Mouse (Mus musculus): ENCODE measurements around the gene Serinc5. TPM values are rescaled to one million over a fixed set of nuclear protein-coding genes. Genes with fewer than 3 reads are reported as not detected.

Gene Serinc5
- polyA plus RNA-seq, 1 experiment: 10.4 TPM

DNA sequence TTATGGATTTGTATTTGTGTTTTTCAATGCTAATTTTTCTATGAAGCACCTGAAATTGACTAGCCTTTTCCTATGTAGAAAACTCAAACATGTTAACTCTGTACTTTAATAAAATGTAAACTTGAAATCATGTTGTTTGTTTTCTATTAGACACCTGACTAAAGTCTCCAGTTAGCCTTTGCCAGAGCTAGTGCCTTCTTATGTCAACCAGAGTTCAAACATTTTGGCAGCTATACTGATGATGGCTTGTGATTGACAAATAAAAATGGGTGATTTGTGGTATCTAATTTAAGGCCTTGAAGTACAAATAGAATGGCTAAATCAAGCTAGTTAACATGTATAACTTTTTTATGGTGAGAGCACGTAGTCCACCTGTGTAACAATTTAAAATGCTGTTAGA, 100.9 kb downstream of the Serinc5 start:
- Histone ChIP-seq H3K27me3 (replicated peaks; ENCODE audit: control insufficient read depth, insufficient read depth, low read length) (no peaks in the 10 kb centered on the region; the same call in 1 of the 2 replicates), H3K4me1 (ENCODE audit: control insufficient read depth, insufficient read depth, low read length) (no peaks in the 10 kb centered on the region), H3K36me3 (ENCODE audit: control insufficient read depth, insufficient read depth, low read length) (no peaks in the 10 kb centered on the region), H3K27ac (ENCODE audit: insufficient read depth, low read depth, low read length) (no peak overlapping the region), H3K4me3 (ENCODE audit: insufficient read depth, low read depth, low read length) (no peak overlapping the region)
- DNase-seq: no peak
- no peak for TF ChIP-seq POLR2A (IDR thresholded peaks at IDR 0.05; ENCODE audit: low read depth, low read length)
- no peak for TF ChIP-seq CTCF (conservative IDR thresholded peaks at IDR 0.05; ENCODE audit: insufficient read depth, insufficient read length, low read depth, low read length)
- WGBS: 94% methylated on average over 1 of the region's 1 CpGs

DNA sequence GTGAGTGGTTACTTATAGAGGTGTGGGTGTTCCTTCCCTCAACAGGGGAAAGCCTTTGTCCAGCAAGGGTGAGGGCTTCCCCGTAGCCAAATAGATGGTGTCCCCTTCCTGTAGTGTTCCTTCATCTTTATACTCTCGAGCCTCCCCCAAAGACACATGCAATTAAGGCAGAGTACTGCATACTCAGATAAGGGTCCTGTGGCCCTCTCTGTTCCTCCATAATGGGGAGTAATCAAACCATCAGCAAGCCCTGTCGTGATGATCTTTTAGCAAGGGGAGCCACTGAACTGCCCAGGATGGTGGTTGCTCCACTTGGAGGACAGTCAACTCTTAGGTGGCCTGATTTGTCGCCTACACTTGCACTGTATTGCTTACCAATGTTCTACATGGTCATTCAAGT, 101.7 kb downstream of the Serinc5 start:
- TF ChIP-seq CTCF (conservative IDR thresholded peaks at IDR 0.05; ENCODE audit: insufficient read depth, insufficient read length, low read depth, low read length) (no peak), POLR2A (IDR thresholded peaks at IDR 0.05; ENCODE audit: low read depth, low read length) (no peak)
- WGBS: 91% methylated on average over 4 of the region's 4 CpGs

DNA sequence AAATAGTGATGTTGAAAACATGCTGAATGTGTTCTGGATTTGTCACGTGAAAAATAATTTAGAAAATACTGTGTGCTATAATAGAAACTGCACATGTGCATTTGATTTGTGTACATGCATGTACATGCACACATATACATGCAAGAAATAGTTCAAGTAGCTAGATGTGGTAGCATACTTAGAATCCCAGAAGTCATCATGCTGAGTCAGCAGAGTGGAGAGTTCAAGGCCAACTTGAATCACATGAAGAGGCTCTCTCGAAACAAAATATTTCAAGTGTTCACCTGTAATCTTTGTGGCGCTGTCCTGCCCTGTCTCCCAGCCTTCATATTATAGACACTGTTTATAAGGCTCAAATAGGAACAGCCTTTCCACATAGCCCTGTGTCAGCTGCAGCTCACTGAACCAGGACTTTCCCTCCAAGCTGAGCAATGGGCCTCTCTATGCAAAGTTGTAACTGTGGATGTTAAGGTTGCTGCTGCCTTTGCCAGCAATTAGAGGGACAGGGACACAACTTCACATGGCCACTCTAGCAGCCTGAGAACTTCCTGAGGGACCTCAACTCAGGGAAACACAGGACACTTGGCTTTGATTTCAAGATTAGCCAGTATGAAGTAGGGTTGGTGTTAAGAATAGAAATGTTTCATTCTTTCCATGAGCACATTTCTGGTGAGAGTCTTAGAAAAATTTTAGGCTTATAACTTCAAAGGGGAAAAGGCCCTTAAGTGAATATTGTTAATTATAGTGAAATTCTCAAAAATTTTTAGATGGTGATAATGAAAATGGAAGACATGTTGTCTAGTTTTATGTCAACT, 107.2 kb downstream of the Serinc5 start:
- H3K36me3 ChIP-seq (ENCODE audit: control insufficient read depth, insufficient read depth, low read length): no peaks in the 10 kb centered on the region
- DNase-seq: no peak
- no peaks in the 10 kb centered on the region; the same call in 1 of the 2 replicates for H3K27me3 ChIP-seq (replicated peaks; ENCODE audit: control insufficient read depth, insufficient read depth, low read length)
- 92% methylated on average over 3 of the region's 3 CpGs for WGBS
- TF ChIP-seq CTCF (conservative IDR thresholded peaks at IDR 0.05; ENCODE audit: insufficient read depth, insufficient read length, low read depth, low read length) (no peak), POLR2A (IDR thresholded peaks at IDR 0.05; ENCODE audit: low read depth, low read length) (no peak)
- no peak overlapping the region for H3K27ac ChIP-seq (ENCODE audit: insufficient read depth, low read depth, low read length)
- no peaks in the 10 kb centered on the region for H3K4me1 ChIP-seq (ENCODE audit: control insufficient read depth, insufficient read depth, low read length)
- H3K4me3 ChIP-seq (ENCODE audit: insufficient read depth, low read depth, low read length): no peak overlapping the region

More for the DNA sequence above, 101.7 kb downstream of the Serinc5 start:
- Histone ChIP-seq H3K4me1 (ENCODE audit: control insufficient read depth, insufficient read depth, low read length) (no peaks in the 10 kb centered on the region), H3K4me3 (ENCODE audit: insufficient read depth, low read depth, low read length) (no peak overlapping the region), H3K27ac (ENCODE audit: insufficient read depth, low read depth, low read length) (no peak overlapping the region), H3K27me3 (replicated peaks; ENCODE audit: control insufficient read depth, insufficient read depth, low read length) (no peaks in the 10 kb centered on the region; the same call in 1 of the 2 replicates), H3K36me3 (ENCODE audit: control insufficient read depth, insufficient read depth, low read length) (no peaks in the 10 kb centered on the region)
- DNase-seq: no peak

- DNase-seq: no peak
- Histone ChIP-seq H3K4me1 (ENCODE audit: control insufficient read depth, insufficient read depth, low read length) (no peaks in the 10 kb centered on the region), H3K36me3 (ENCODE audit: control insufficient read depth, insufficient read depth, low read length) (no peaks in the 10 kb centered on the region), H3K27me3 (replicated peaks; ENCODE audit: control insufficient read depth, insufficient read depth, low read length) (no peaks in the 10 kb centered on the region), H3K4me3 (ENCODE audit: insufficient read depth, low read depth, low read length) (no peak overlapping the region), H3K27ac (ENCODE audit: insufficient read depth, low read depth, low read length) (no peak overlapping the region)
- TF ChIP-seq POLR2A (IDR thresholded peaks at IDR 0.05; ENCODE audit: low read depth, low read length): no peak
- TF ChIP-seq CTCF (conservative IDR thresholded peaks at IDR 0.05; ENCODE audit: insufficient read depth, insufficient read length, low read depth, low read length): no peak
- WGBS: 89% methylated on average over 4 of the region's 4 CpGs
Measured at GRCm38 (mm10) chr13:92721006-92721405, 110.1 kb downstream of the Serinc5 start.

DNA sequence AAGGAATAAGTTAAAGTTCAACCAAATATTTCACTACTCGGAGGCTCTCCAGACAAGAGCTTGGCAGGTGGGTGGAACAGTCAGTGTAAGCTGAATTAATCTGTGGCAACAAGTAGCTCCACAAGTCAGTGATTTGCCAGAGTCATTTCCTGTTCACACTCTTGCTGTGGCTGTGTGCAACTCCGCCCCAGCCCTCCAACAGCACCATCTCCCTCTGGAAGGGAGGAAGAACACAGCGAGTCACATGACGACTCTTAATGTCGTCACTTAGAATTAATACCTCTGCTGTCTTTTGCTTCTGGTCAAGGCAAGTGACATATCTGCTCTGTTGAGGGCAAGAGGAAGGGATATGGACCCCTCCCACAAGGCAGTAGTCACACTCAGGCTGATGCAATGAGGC, 111.5 kb downstream of the Serinc5 start:
- no peaks in the 10 kb centered on the region for H3K4me1 ChIP-seq (ENCODE audit: control insufficient read depth, insufficient read depth, low read length)
- no peak overlapping the region for H3K27ac ChIP-seq (ENCODE audit: insufficient read depth, low read depth, low read length)
- no peak for TF ChIP-seq POLR2A (IDR thresholded peaks at IDR 0.05; ENCODE audit: low read depth, low read length)
- no peak for TF ChIP-seq CTCF (conservative IDR thresholded peaks at IDR 0.05; ENCODE audit: insufficient read depth, insufficient read length, low read depth, low read length)
- H3K36me3 ChIP-seq (ENCODE audit: control insufficient read depth, insufficient read depth, low read length): no peaks in the 10 kb centered on the region
- no peak overlapping the region for H3K4me3 ChIP-seq (ENCODE audit: insufficient read depth, low read depth, low read length)
- 39% methylated on average over 5 of the region's 5 CpGs for WGBS
- no peaks in the 10 kb centered on the region for H3K27me3 ChIP-seq (replicated peaks; ENCODE audit: control insufficient read depth, insufficient read depth, low read length)
- DNase-seq: no peak

- Histone ChIP-seq H3K4me1 (ENCODE audit: control insufficient read depth, insufficient read depth, low read length) (no peaks in the 10 kb centered on the region), H3K27ac (ENCODE audit: insufficient read depth, low read depth, low read length) (no peak overlapping the region), H3K36me3 (ENCODE audit: control insufficient read depth, insufficient read depth, low read length) (no peaks in the 10 kb centered on the region), H3K4me3 (ENCODE audit: insufficient read depth, low read depth, low read length) (no peak overlapping the region), H3K27me3 (replicated peaks; ENCODE audit: control insufficient read depth, insufficient read depth, low read length) (no peaks in the 10 kb centered on the region)
- no peak for DNase-seq
- WGBS: 38% methylated on average over 13 of the region's 13 CpGs
- TF ChIP-seq POLR2A (IDR thresholded peaks at IDR 0.05; ENCODE audit: low read depth, low read length) (no peak), CTCF (conservative IDR thresholded peaks at IDR 0.05; ENCODE audit: insufficient read depth, insufficient read length, low read depth, low read length) (no peak)
Measured at GRCm38 (mm10) chr13:92729811-92730210, 118.9 kb downstream of the Serinc5 start.

DNA sequence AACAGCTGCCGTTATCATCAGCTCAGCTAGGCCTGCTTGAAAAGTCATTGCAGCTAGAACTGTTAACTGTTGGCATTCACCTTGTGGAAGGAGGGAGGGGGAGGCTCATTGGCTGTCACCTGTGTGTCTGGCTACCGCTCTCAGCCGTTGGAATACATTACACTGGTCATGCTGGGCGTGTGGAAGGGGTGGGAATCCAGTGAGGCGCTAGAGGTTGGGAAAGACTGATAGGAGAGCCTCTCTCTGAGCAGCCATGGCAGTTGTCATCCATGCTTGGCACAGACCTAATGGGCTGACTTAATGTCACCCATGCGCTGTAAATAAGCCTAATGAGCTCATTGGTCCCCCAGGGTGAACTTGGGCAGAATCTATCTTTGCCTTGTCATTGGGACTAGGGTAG, 120.9 kb downstream of the Serinc5 start:
- Histone ChIP-seq H3K4me3 (ENCODE audit: insufficient read depth, low read depth, low read length) (no peak overlapping the region), H3K36me3 (ENCODE audit: control insufficient read depth, insufficient read depth, low read length) (no peaks in the 10 kb centered on the region), H3K4me1 (ENCODE audit: control insufficient read depth, insufficient read depth, low read length) (no peaks in the 10 kb centered on the region), H3K27me3 (replicated peaks; ENCODE audit: control insufficient read depth, insufficient read depth, low read length) (no peaks in the 10 kb centered on the region), H3K27ac (ENCODE audit: insufficient read depth, low read depth, low read length) (no peak overlapping the region)
- TF ChIP-seq POLR2A (IDR thresholded peaks at IDR 0.05; ENCODE audit: low read depth, low read length): no peak
- no peak for DNase-seq
- 88% methylated on average over 6 of the region's 6 CpGs for WGBS
